Mouse (Mus musculus) adrenal gland, postnatal 36 days (tissue): ENCODE results near the gene Acadl. TPM values are rescaled to one million over a fixed set of nuclear protein-coding genes. Genes with fewer than 3 reads are reported as not detected.

Experiments
- DNase-seq, 2 experiments: peaks; one replicate each; pipeline ENCODE4 v3.0.0; 2021; ENCODE audit warnings: mixed read lengths in 1 of 2
- total RNA-seq, 2 experiments: library from RNA; stranded (reverse); gene quantifications; 2 replicates each; pipeline ENCODE4 v1.2.3; 2021

Gene Acadl
- total RNA-seq, 2 experiments from 2014 or later, result 472 to 633 TPM

GRCm38 (mm10) chr1:66782296-66782695, 80.8 kb downstream of the Acadl start:
- DNase-seq, result no peak

GRCm38 (mm10) chr1:66781027-66781426, 82.0 kb downstream of the Acadl start:
- DNase-seq, result no peak

Other genes with a start within 250 kb of the Acadl start
- 10 to 100 TPM; 66.5 to 82.7 TPM for gene Rpe, start 162.4 kb downstream of the Acadl start, total RNA-seq
- 10 to 100 TPM; 17.9 to 21.0 TPM for gene Kansl1l, start 45.7 kb downstream of the Acadl start, total RNA-seq
- 10 to 100 TPM; 14.9 to 16.0 TPM for gene Myl1, start 82.1 kb upstream of the Acadl start, total RNA-seq
- gene Lancl1, start 175.6 kb upstream of the Acadl start, total RNA-seq, result 10 to 100 TPM; 50.6 to 52.9 TPM